Mouse (Mus musculus): ENCODE results near the gene Impdh1. TPM values are rescaled to one million over a fixed set of nuclear protein-coding genes. Genes with fewer than 3 reads are reported as not detected.
"Not testable (repeated sequence)": the region's sequence is repeated elsewhere in the genome, so short reads cannot be mapped to it uniquely, and the experiment has no call there.

Impdh1 gene
- 10 to 100 TPM; 46.9 to 67.5 (median 53.0) TPM for total RNA-seq (2022)

- DNase-seq: peak; percentile 64
Observed at GRCm38 (mm10) chr6:29215881-29216501, at the start of gene Impdh1. Gene Impdh1 (minus strand): TSS chr6:29216364.

- no peak for DNase-seq
Observed at GRCm38 (mm10) chr6:29264456-29264781, 48.3 kb upstream of the Impdh1 start.

- no peak for DNase-seq
Observed at GRCm38 (mm10) chr6:29263650-29264455, 47.7 kb upstream of the Impdh1 start.

GRCm38 (mm10) chr6:29261831-29262230 is 45.7 kb upstream of the Impdh1 start:
- no peak for DNase-seq

GRCm38 (mm10) chr6:29259418-29259817 is 43.3 kb upstream of the Impdh1 start:
- no peak for DNase-seq

- DNase-seq: no peak
Observed at GRCm38 (mm10) chr6:29247072-29247471, 30.9 kb upstream of the Impdh1 start.

- no peak for DNase-seq
Observed at GRCm38 (mm10) chr6:29246585-29246984, 30.4 kb upstream of the Impdh1 start.

- DNase-seq: no peak
Observed at GRCm38 (mm10) chr6:29246183-29246582, 30.0 kb upstream of the Impdh1 start.

- no peak for DNase-seq
Observed at GRCm38 (mm10) chr6:29245272-29246120, 29.3 kb upstream of the Impdh1 start.

- DNase-seq: no peak
Observed at GRCm38 (mm10) chr6:29242265-29242664, 26.1 kb upstream of the Impdh1 start.

GRCm38 (mm10) chr6:29241697-29242096 is 25.5 kb upstream of the Impdh1 start:
- DNase-seq: no peak

GRCm38 (mm10) chr6:29240806-29241205 is 24.6 kb upstream of the Impdh1 start:
- DNase-seq: no peak

GRCm38 (mm10) chr6:29234272-29234671 is 18.1 kb upstream of the Impdh1 start:
- DNase-seq: no peak

- DNase-seq: no peak
Observed at GRCm38 (mm10) chr6:29233710-29234109, 17.5 kb upstream of the Impdh1 start.

GRCm38 (mm10) chr6:29232321-29232720 is 16.2 kb upstream of the Impdh1 start:
- no peak for DNase-seq

GRCm38 (mm10) chr6:29231799-29232198 is 15.6 kb upstream of the Impdh1 start:
- no peak for DNase-seq

GRCm38 (mm10) chr6:29230386-29230785 is 14.2 kb upstream of the Impdh1 start:
- no peak for DNase-seq

- DNase-seq: no peak
Observed at GRCm38 (mm10) chr6:29229265-29229913, 13.2 kb upstream of the Impdh1 start.

GRCm38 (mm10) chr6:29217717-29218116 is 1.6 kb upstream of the Impdh1 start:
- not testable (repeated sequence) for DNase-seq

- no peak for DNase-seq
Observed at GRCm38 (mm10) chr6:29215181-29215580, 983 bp downstream of the Impdh1 start.

- DNase-seq: no peak
Observed at GRCm38 (mm10) chr6:29214776-29215175, 1.4 kb downstream of the Impdh1 start.

GRCm38 (mm10) chr6:29214245-29214644 is 1.9 kb downstream of the Impdh1 start:
- DNase-seq: no peak

GRCm38 (mm10) chr6:29213436-29213835 is 2.7 kb downstream of the Impdh1 start:
- DNase-seq: no peak

Measured in adrenal gland, adult 8-10 months (tissue).